Mouse (Mus musculus) G1E (cell line): ENCODE measurements at regions not wholly inside any gene's neighbourhood (a gene's known extent, or its start where the extent isn't known, plus 50 kb on each side); places are given as distances from the start of the nearest gene placed in this dataset.

Source experiments
- ATAC-seq: 2 replicates; pipeline ENCODE4 v1.8.0; 2016; ENCODE audit warnings: mild to moderate bottlenecking; ENCODE audit not compliant: insufficient number of reproducible peaks, poor library complexity, low FRiP score, severe bottlenecking; ENCODE audit errors: extremely low read depth
- DNase-seq: peaks from one replicate; pipeline ENCODE4 v3.0.0; 2012; ENCODE audit warnings: low spot score
- H3K27me3 ChIP-seq: 2 replicates; pipeline ENCODE4 v1.6.1; 2012; ENCODE audit warnings: mild to moderate bottlenecking, low read length, inconsistent platforms; ENCODE audit not compliant: insufficient read depth
- H3K36me3 ChIP-seq: replicated peaks from 2 replicates; pipeline ENCODE3; 2012; ENCODE audit warnings: mild to moderate bottlenecking, inconsistent platforms
- H3K4me1 ChIP-seq: 2 replicates; pipeline ENCODE4 v1.6.1; 2012; ENCODE audit warnings: low read depth, low read length, inconsistent platforms, mixed read lengths; ENCODE audit not compliant: insufficient read depth
- H3K4me3 ChIP-seq: 2 replicates; pipeline ENCODE4 v1.5.1; 2012; ENCODE audit warnings: low read depth, mild to moderate bottlenecking, inconsistent platforms, low read length, moderate library complexity, mixed read lengths
- H3K9me3 ChIP-seq: replicated peaks from 2 replicates; pipeline ENCODE4 v1.6.1; 2012; ENCODE audit warnings: inconsistent platforms
- CTCF ChIP-seq: IDR thresholded peaks from 2 replicates; pipeline ENCODE4 v1.5.1; 2012; ENCODE audit warnings: low read depth, low read length, inconsistent platforms, mixed read lengths
- GATA1 ChIP-seq: IDR thresholded peaks from 2 replicates; pipeline ENCODE4 v1.6.1; 2012; ENCODE audit warnings: borderline replicate concordance, low read length, inconsistent platforms, mixed read lengths
- GATA2 ChIP-seq: IDR thresholded peaks from 2 replicates; pipeline ENCODE4 v1.6.1; 2012; ENCODE audit warnings: low read depth, low read length, inconsistent platforms, borderline replicate concordance
- POLR2AphosphoS5 ChIP-seq: IDR thresholded peaks from 2 replicates; pipeline ENCODE4 v1.6.1; 2012; ENCODE audit warnings: low read depth, low read length, inconsistent platforms; ENCODE audit not compliant: insufficient replicate concordance
- TAL1 ChIP-seq: conservative IDR thresholded peaks from 2 replicates; pipeline ENCODE4 v1.6.1; 2012; ENCODE audit warnings: low read depth, low read length, inconsistent platforms, mixed read lengths

GRCm38 (mm10) chr11:111443381-111443780 lies 377.4 kb downstream of the Kcnj2 start:
- no peaks in the 10 kb centered on the region for H3K36me3 ChIP-seq
- no peaks in the 10 kb centered on the region for H3K4me1 ChIP-seq
- no peak for DNase-seq
- H3K9me3 ChIP-seq: peaks cover 10% of the 10 kb centered on the region
- ATAC-seq: no peak
- H3K27me3 ChIP-seq: no peaks in the 10 kb centered on the region
- no peak overlapping the region for H3K4me3 ChIP-seq
- TF ChIP-seq TAL1 (no peak), CTCF (no peak), GATA1 (no peak), GATA2 (no peak), POLR2AphosphoS5 (no peak)

- no peak; the same call in 1 of the 2 replicates for ATAC-seq
These were observed 378.8 kb downstream of the Kcnj2 start for GRCm38 (mm10) chr11:111444791-111445190.

GRCm38 (mm10) chr11:111445764-111446163 lies 379.8 kb downstream of the Kcnj2 start:
- Histone ChIP-seq H3K9me3 (peaks cover 8% of the 10 kb centered on the region), H3K4me1 (no peaks in the 10 kb centered on the region), H3K4me3 (no peak overlapping the region), H3K27me3 (no peaks in the 10 kb centered on the region), H3K36me3 (no peaks in the 10 kb centered on the region)
- TF ChIP-seq POLR2AphosphoS5 (no peak), GATA1 (no peak), TAL1 (no peak), GATA2 (no peak), CTCF (no peak)
- ATAC-seq (no peak), DNase-seq (no peak)

More at GRCm38 (mm10) chr11:111444791-111445190, 378.8 kb downstream of the Kcnj2 start:
- H3K4me1 ChIP-seq: no peaks in the 10 kb centered on the region
- H3K27me3 ChIP-seq: no peaks in the 10 kb centered on the region
- no peak overlapping the region for H3K4me3 ChIP-seq
- TF ChIP-seq POLR2AphosphoS5: no peak
- no peak for TF ChIP-seq CTCF
- no peak for DNase-seq
- peaks cover 10% of the 10 kb centered on the region for H3K9me3 ChIP-seq
- no peaks in the 10 kb centered on the region for H3K36me3 ChIP-seq

- no peak for TF ChIP-seq TAL1
- no peak for TF ChIP-seq GATA1
- no peak for TF ChIP-seq CTCF
- no peak for TF ChIP-seq GATA2
- no peak for TF ChIP-seq POLR2AphosphoS5
- peaks cover 8% of the 10 kb centered on the region for H3K9me3 ChIP-seq
- DNase-seq (no peak), ATAC-seq (no peak)
- H3K36me3 ChIP-seq: no peaks in the 10 kb centered on the region
- H3K27me3 ChIP-seq: no peaks in the 10 kb centered on the region
- H3K4me3 ChIP-seq: no peak overlapping the region
- no peaks in the 10 kb centered on the region for H3K4me1 ChIP-seq
These were observed 385.0 kb downstream of the Kcnj2 start for GRCm38 (mm10) chr11:111450811-111451494.

GRCm38 (mm10) chr11:111460046-111460445 lies 394.1 kb downstream of the Kcnj2 start:
- ATAC-seq: no peak
- no peak for TF ChIP-seq GATA1
- TF ChIP-seq GATA2: no peak
- TF ChIP-seq TAL1: no peak
- TF ChIP-seq CTCF: no peak
- TF ChIP-seq POLR2AphosphoS5: no peak
- H3K4me3 ChIP-seq: no peak overlapping the region

GRCm38 (mm10) chr11:111484981-111485380 lies 419.0 kb downstream of the Kcnj2 start:
- ATAC-seq: no peak
- no peaks in the 10 kb centered on the region for H3K4me1 ChIP-seq

More at GRCm38 (mm10) chr11:111460046-111460445, 394.1 kb downstream of the Kcnj2 start:
- Histone ChIP-seq H3K36me3 (no peaks in the 10 kb centered on the region), H3K9me3 (no peaks in the 10 kb centered on the region; the same call in 1 of the 2 replicates), H3K27me3 (no peaks in the 10 kb centered on the region), H3K4me1 (no peaks in the 10 kb centered on the region)
- no peak for DNase-seq

More at GRCm38 (mm10) chr11:111484981-111485380, 419.0 kb downstream of the Kcnj2 start:
- no peaks in the 10 kb centered on the region for H3K9me3 ChIP-seq
- H3K4me3 ChIP-seq: no peak overlapping the region
- H3K36me3 ChIP-seq: no peaks in the 10 kb centered on the region
- no peak for DNase-seq
- no peak for TF ChIP-seq CTCF
- TF ChIP-seq GATA2: no peak
- TF ChIP-seq GATA1: no peak
- no peak for TF ChIP-seq POLR2AphosphoS5
- TF ChIP-seq TAL1: no peak
- no peaks in the 10 kb centered on the region for H3K27me3 ChIP-seq
